Mouse (Mus musculus): ENCODE data around the gene Angel2. TPM values are rescaled to one million over a fixed set of nuclear protein-coding genes. Genes with fewer than 3 reads are reported as not detected.

Angel2 gene
- polyA plus RNA-seq, 1 experiment from 2014 or later = 47.6 TPM

DNA sequence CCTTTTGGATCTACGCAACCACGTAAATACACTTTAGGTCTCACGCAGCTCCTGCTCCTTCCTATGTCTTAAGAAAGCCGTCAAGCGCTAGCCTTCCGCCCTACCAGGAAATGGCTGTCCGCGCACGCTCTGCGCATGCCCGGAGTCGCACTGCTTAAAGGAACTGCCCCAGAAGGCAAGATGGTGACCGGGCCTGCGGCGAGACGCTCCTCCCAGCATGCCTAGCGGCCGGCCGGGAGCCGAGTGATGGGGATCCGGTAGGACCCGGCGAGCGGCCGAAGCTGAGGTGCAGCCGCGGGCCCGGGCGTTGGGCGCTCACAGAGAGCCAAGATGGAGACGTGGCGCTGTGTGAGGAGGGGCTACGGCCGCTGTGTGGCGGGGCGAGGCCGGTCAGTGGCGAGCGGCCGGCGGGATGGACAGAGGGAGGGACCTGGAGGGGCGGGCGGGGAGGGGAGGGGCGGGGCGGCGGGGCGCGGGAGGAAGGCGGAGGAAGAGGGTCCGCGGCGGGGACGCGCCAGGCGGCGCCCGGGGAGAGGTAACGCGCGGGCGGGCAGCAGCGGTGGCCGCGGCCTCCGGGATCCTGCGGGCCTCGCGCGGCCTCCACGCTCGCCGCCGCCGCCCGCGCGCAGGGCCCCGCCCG, 3.6 kb downstream of the Angel2 start:
- Histone ChIP-seq H3K4me3 (ENCODE audit: low read depth, low read length) (peak overlapping the region; percentile 74), H3K9me3 (ENCODE audit: low read depth, low read length) (no peaks in the 10 kb centered on the region), H3K4me2 (peak overlapping the region; percentile 78), H3K4me1 (ENCODE audit: insufficient read depth) (peaks cover 10% of the 10 kb centered on the region), H3K36me3 (ENCODE audit: insufficient read depth) (peaks cover 4% of the 10 kb centered on the region; the same call in 1 of the 2 replicates), H3K27ac (ENCODE audit: low read depth) (peak overlapping the region; percentile 96), H3K9ac (peak overlapping the region; percentile 89), H3K27me3 (ENCODE audit: insufficient read depth, low read length) (no peaks in the 10 kb centered on the region)
- ATAC-seq (ENCODE audit: insufficient read depth) (peak; percentile 97), DNase-seq (peak; percentile 99)
- under 1% methylated on average over 58 of the region's 79 CpGs for WGBS
- no peak for TF ChIP-seq CTCF (IDR thresholded peaks at IDR 0.05; ENCODE audit: low read depth)

- Histone ChIP-seq H3K36me3 (ENCODE audit: insufficient read depth) (peaks cover 10% of the 10 kb centered on the region), H3K4me3 (ENCODE audit: low read depth, low read length) (peak overlapping the region; percentile 74), H3K9me3 (ENCODE audit: low read depth, low read length) (no peaks in the 10 kb centered on the region), H3K27ac (ENCODE audit: low read depth) (peak overlapping the region; percentile 96), H3K27me3 (ENCODE audit: insufficient read depth, low read length) (no peaks in the 10 kb centered on the region), H3K9ac (peak overlapping the region; percentile 89), H3K4me2 (peak overlapping the region; percentile 78), H3K4me1 (ENCODE audit: insufficient read depth) (peaks cover 10% of the 10 kb centered on the region)
- 5% methylated on average over 27 of the region's 27 CpGs for WGBS
- ATAC-seq (ENCODE audit: insufficient read depth) (peak; percentile 5; the same call in 1 of the 2 replicates), DNase-seq (peak; percentile 48)
- TF ChIP-seq CTCF (IDR thresholded peaks at IDR 0.05; ENCODE audit: low read depth) = no peak
Observed at GRCm38 (mm10) chr1:190929010-190929695, 4.2 kb downstream of the Angel2 start.

GRCm38 (mm10) chr1:190930181-190930580, 5.3 kb downstream of the Angel2 start:
- no peak for DNase-seq

DNA sequence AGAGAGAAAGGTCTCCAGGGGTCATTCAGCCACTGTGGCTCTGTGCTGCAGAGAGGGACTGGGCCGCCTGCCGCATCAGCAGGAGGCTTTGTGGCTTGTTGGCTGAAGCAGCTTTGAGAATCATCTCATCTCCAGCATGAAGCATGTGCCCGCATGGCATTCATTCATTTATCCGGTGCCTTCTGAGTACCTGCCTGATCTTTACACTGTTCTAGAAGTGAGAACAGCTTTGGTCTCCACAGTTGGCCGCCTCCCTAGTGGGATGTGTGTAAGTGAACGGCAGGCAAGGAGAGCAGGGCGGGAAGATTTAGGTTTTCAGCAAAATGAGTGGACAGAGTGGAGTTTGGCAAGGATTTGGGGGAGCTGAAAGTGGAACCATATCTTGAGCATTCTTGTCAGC, 14.9 kb downstream of the Angel2 start:
- H3K4me1 ChIP-seq (ENCODE audit: insufficient read depth) = no peaks in the 10 kb centered on the region
- DNase-seq (no peak), ATAC-seq (ENCODE audit: insufficient read depth) (no peak)
- peaks cover 80% of the 10 kb centered on the region for H3K36me3 ChIP-seq (ENCODE audit: insufficient read depth)
- 93% methylated on average over 7 of the region's 7 CpGs for WGBS
- TF ChIP-seq CTCF (IDR thresholded peaks at IDR 0.05; ENCODE audit: low read depth) = no peak
- H3K4me3 ChIP-seq (ENCODE audit: low read depth, low read length) = no peak overlapping the region
- H3K27me3 ChIP-seq (ENCODE audit: insufficient read depth, low read length) = no peaks in the 10 kb centered on the region
- no peak overlapping the region for H3K9ac ChIP-seq
- no peak overlapping the region for H3K4me2 ChIP-seq
- no peak overlapping the region for H3K27ac ChIP-seq (ENCODE audit: low read depth)
- no peaks in the 10 kb centered on the region for H3K9me3 ChIP-seq (ENCODE audit: low read depth, low read length)

More at GRCm38 (mm10) chr1:190930181-190930580, 5.3 kb downstream of the Angel2 start:
- peaks cover 10% of the 10 kb centered on the region for H3K4me1 ChIP-seq (ENCODE audit: insufficient read depth)
- WGBS = 42% methylated on average over 6 of the region's 6 CpGs
- no peaks in the 10 kb centered on the region for H3K27me3 ChIP-seq (ENCODE audit: insufficient read depth, low read length)
- no peak for ATAC-seq (ENCODE audit: insufficient read depth)
- H3K36me3 ChIP-seq (ENCODE audit: insufficient read depth) = peaks cover 20% of the 10 kb centered on the region
- no peak for TF ChIP-seq CTCF (IDR thresholded peaks at IDR 0.05; ENCODE audit: low read depth)
- no peaks in the 10 kb centered on the region for H3K9me3 ChIP-seq (ENCODE audit: low read depth, low read length)
- no peak overlapping the region for H3K27ac ChIP-seq (ENCODE audit: low read depth)
- peak overlapping the region; percentile 40 for H3K4me2 ChIP-seq
- H3K9ac ChIP-seq = no peak overlapping the region
- no peak overlapping the region for H3K4me3 ChIP-seq (ENCODE audit: low read depth, low read length)

DNA sequence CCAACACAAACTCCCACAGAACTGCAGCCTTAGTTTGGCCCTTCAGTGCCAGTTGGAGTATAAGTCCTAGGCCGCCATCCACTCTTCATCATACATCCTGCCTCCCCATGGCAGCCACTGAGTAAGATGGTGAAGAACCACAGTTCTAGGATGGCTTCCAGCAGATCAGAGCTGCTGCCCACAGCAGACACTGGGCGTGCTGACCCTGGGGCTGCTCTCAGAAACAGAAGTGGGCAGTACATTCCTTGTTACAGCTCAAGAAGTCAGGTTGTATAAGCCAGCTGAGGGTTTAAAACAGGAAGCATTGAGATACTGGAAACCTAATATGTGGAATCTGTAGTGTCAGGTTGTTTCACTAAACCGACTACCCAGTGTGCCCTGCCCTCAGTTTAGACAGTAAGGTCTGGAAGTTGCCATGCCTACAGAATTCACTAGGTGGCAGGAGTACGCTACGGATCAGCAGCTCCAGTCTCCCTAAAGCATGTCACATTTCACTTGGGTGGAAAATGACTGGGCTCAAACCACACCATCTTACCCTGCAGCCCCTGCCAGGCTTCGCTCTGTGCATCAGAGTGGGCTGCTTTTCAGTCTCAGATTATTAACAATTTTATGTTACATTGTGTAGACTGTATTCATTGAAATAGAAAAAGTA, 19.3 kb downstream of the Angel2 start:
- no peaks in the 10 kb centered on the region for H3K9me3 ChIP-seq (ENCODE audit: low read depth, low read length)
- no peak overlapping the region for H3K27ac ChIP-seq (ENCODE audit: low read depth)
- H3K27me3 ChIP-seq (ENCODE audit: insufficient read depth, low read length) = no peaks in the 10 kb centered on the region
- H3K9ac ChIP-seq = no peak overlapping the region
- peak; percentile 83 for ATAC-seq (ENCODE audit: insufficient read depth)
- WGBS = 46% methylated on average over 6 of the region's 6 CpGs
- peak; percentile 90 for DNase-seq
- TF ChIP-seq CTCF (IDR thresholded peaks at IDR 0.05; ENCODE audit: low read depth) = peak; percentile 87
- H3K4me3 ChIP-seq (ENCODE audit: low read depth, low read length) = no peak overlapping the region
- peaks cover 90% of the 10 kb centered on the region for H3K36me3 ChIP-seq (ENCODE audit: insufficient read depth)
- no peak overlapping the region for H3K4me2 ChIP-seq
- no peaks in the 10 kb centered on the region for H3K4me1 ChIP-seq (ENCODE audit: insufficient read depth)

GRCm38 (mm10) chr1:190947986-190948385, 23.1 kb downstream of the Angel2 start:
- Histone ChIP-seq H3K27me3 (ENCODE audit: insufficient read depth, low read length) (no peaks in the 10 kb centered on the region), H3K4me2 (no peak overlapping the region), H3K9ac (no peak overlapping the region), H3K4me1 (ENCODE audit: insufficient read depth) (no peaks in the 10 kb centered on the region), H3K4me3 (ENCODE audit: low read depth, low read length) (no peak overlapping the region), H3K9me3 (ENCODE audit: low read depth, low read length) (no peaks in the 10 kb centered on the region), H3K27ac (ENCODE audit: low read depth) (no peak overlapping the region), H3K36me3 (ENCODE audit: insufficient read depth) (peaks cover 67% of the 10 kb centered on the region)
- no peak for ATAC-seq (ENCODE audit: insufficient read depth)
- no peak for DNase-seq
- WGBS = 79% methylated on average over 5 of the region's 5 CpGs
- TF ChIP-seq CTCF (IDR thresholded peaks at IDR 0.05; ENCODE audit: low read depth) = no peak

- H3K9me3 ChIP-seq (ENCODE audit: low read depth, low read length) = no peaks in the 10 kb centered on the region
- H3K9ac ChIP-seq = no peak overlapping the region
- no peak for DNase-seq
- H3K36me3 ChIP-seq (ENCODE audit: insufficient read depth) = peaks cover 67% of the 10 kb centered on the region
- no peak for TF ChIP-seq CTCF (IDR thresholded peaks at IDR 0.05; ENCODE audit: low read depth)
- WGBS = 83% methylated on average over 7 of the region's 7 CpGs
- ATAC-seq (ENCODE audit: insufficient read depth) = no peak
- H3K4me3 ChIP-seq (ENCODE audit: low read depth, low read length) = no peak overlapping the region
- no peak overlapping the region for H3K4me2 ChIP-seq
- H3K27ac ChIP-seq (ENCODE audit: low read depth) = no peak overlapping the region
- H3K4me1 ChIP-seq (ENCODE audit: insufficient read depth) = no peaks in the 10 kb centered on the region
- no peaks in the 10 kb centered on the region for H3K27me3 ChIP-seq (ENCODE audit: insufficient read depth, low read length)
Observed at GRCm38 (mm10) chr1:190948439-190948838, 23.5 kb downstream of the Angel2 start.
